Mouse (Mus musculus) forebrain, embryonic 15.5 days (tissue): ENCODE results near the gene Olfr653. TPM values are rescaled to one million over a fixed set of nuclear protein-coding genes. Genes with fewer than 3 reads are reported as not detected.

ENCODE experiments used
- polyA plus RNA-seq: library from polyadenylated mRNA; unstranded; fragments of >200 nt; fragmentation: Nextera tagmentation; extraction: Ambion mirVana; gene quantifications from 2 replicates; pipeline ENCODE4 v1.2.1, GENCODE M21; 2015

Olfr653 gene
- polyA plus RNA-seq, 1 experiment from 2014 or later: not detected

Other genes starting within 250 kb of the Olfr653 start
- gene Trim34b, start 247.8 kb upstream of the Olfr653 start, polyA plus RNA-seq: not detected in 2 replicates
- gene Trim12c, start 224.0 kb upstream of the Olfr653 start, polyA plus RNA-seq: 0.80 and 0.98 TPM in 2 replicates
- gene Trim30b, start 207.4 kb upstream of the Olfr653 start, polyA plus RNA-seq: not detected in 2 replicates
- not detected in 2 replicates for gene Trim30c, start 176.5 kb upstream of the Olfr653 start, polyA plus RNA-seq
- 0.41 and 0.43 TPM in 2 replicates for gene Trim30a, start 112.1 kb upstream of the Olfr653 start, polyA plus RNA-seq
- 0.14 and 0.28 TPM in 2 replicates for gene Trim30d, start 69.5 kb upstream of the Olfr653 start, polyA plus RNA-seq
- gene Olfr651, start 27.2 kb upstream of the Olfr653 start, polyA plus RNA-seq: not detected in 2 replicates
- not detected in 2 replicates for gene Olfr652, start 16.4 kb upstream of the Olfr653 start, polyA plus RNA-seq
- gene Olfr654, start 9.7 kb downstream of the Olfr653 start, polyA plus RNA-seq: not detected in 2 replicates
- 0.15 TPM in 1 of 2 replicates, not detected in the other for gene Olfr655, start 24.5 kb downstream of the Olfr653 start, polyA plus RNA-seq
- gene Olfr656, start 36.6 kb downstream of the Olfr653 start, polyA plus RNA-seq: not detected in 2 replicates
- gene Olfr657, start 47.5 kb downstream of the Olfr653 start, polyA plus RNA-seq: not detected in 2 replicates
- 0.08 TPM in 1 of 2 replicates, not detected in the other for gene Olfr658, start 70.0 kb downstream of the Olfr653 start, polyA plus RNA-seq
- gene Olfr659, start 89.4 kb downstream of the Olfr653 start, polyA plus RNA-seq: not detected in 2 replicates
- not detected in 2 replicates for gene Olfr661, start 109.2 kb downstream of the Olfr653 start, polyA plus RNA-seq
- gene Usp17le, start 200.2 kb downstream of the Olfr653 start, polyA plus RNA-seq: not detected in 2 replicates